Mouse (Mus musculus): ENCODE results near the gene Alg11. TPM values are rescaled to one million over a fixed set of nuclear protein-coding genes. Genes with fewer than 3 reads are reported as not detected.

Gene Alg11
- polyA plus RNA-seq, 1 experiment: 12.8 TPM

DNA sequence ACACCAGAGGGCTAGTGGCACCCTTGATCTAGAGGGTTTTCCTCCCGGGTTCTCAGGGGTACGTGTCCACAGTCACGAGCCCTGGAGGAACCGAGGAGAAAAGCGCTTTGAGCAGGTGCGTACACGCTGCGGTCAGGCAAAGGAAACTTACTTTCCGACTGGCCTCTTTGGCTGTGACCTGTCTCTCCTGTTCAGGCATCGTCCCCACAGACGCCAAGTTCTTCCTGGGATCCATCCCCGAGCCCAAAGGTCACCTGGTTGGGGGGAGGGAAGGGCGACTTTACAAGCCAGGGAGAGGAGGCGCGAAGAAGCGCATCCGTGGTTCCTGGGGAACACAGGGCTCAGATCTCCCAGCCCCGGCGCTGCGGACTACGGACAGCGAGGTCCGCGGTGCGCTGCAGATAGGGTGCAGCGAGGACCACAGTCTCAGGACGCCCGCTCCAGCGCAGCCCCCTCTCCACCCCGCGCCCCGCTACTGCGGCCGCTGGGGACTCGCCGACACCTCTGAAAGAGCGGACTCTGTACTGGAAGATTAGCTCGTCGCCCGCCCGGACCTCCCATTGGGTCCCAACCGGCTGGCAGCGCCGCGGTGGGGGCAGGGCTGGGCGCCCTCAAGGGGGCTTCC lies 588 bp upstream of the Alg11 start, which contains the start of gene Atp7b:
Atp7b (minus strand) TSS at position 485 of the 625 bp plus-strand sequence.
- peak in 1 of 2 experiments; percentile 37 for DNase-seq (ENCODE audit: extremely low spot score in 1 of 2, low spot score in 1 of 2)

DNA sequence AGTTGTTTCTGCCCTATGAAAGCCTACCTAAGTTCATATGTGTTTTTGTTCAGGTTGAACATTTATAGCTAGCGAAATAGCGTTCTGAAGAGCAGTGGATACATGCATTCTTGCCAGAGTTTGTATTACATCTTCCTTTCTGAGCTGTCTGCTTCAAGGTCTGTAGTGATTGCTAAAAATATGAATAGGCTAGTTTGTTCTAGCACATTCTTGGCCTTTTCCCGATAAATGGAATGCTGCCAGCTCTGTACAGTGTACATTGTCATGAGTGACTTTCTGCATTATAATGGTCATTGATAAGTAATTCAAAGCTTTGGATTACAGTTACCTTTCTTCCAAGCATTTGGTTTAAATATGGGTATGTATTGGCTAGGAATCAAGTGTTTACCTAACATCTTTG lies 605 bp downstream of the Alg11 start:
- DNase-seq (ENCODE audit: extremely low spot score in 1 of 2, low spot score in 1 of 2): peak in 1 of 2 experiments; percentile 4

DNA sequence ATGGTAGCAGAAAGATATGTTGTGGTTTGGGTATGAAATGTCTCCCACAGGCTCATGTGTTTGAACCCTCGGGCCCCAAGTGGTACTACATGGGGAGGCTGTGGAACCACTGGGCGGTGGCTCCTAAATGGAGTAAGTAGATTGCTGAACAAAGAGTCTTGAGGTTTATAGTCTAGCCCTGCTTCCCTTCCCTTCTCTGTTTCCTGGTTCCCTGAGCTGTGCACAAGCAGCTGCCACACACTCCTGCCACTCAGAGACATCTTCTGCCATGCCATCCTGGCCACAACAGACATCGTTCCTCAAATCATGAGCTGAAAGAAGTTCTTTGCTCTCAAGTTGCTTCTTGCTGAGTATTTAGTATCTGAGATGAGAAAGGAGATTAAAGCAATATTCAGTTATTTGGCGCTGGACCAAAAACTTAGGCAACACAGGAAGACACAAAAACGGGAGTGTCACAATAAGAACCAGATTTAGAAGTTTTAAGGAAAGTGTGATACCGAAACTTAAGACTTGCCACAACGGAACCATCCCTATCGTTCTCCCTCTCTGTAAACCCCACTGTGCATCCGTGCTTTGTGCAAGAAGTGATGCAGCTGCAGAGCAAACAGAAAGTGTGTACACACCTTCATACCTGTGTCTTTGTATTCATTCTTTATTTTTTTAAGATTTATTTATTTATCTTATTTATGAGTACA lies 18.9 kb downstream of the Alg11 start:
- no peak for DNase-seq (ENCODE audit: extremely low spot score in 1 of 2, low spot score in 1 of 2)

DNA sequence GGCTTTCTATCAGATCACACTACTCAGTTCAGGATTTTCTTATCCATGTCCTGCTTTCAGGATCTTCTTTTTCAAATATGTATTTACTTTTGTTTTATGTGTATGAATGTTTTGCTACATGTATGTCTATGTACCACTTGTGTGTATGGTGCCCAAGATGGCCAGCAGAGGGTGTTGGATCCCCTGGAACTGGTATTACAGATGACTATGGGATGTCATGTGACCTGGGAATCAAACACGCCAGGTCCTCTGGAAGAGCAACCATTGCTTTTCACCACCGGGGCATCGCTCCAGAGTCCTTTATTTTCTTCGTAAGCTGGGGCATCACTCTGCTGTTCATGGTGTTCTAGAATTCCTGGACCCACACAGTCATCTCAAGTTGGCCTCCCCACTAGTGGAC lies 28.7 kb downstream of the Alg11 start:
- DNase-seq (ENCODE audit: extremely low spot score in 1 of 2, low spot score in 1 of 2): no peak

DNA sequence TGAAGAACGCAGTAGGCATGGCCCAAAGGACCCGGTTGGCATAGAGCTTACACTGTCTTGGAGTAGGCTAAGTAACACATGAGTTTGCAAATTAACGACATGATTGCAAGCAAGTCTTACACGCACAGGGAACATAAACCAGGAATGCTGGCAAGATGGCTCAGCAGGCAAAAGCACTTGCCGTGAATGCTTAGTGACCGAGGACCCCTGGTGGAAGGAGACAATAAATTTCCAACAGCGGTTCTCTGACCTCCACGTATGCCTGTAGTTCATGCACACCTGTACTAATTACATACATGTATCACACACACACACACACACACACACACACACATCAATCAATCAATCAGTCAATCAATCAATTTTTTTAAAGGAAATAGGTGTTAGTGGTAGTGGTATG lies 31.0 kb downstream of the Alg11 start:
- DNase-seq (ENCODE audit: extremely low spot score in 1 of 2, low spot score in 1 of 2): no peak

DNA sequence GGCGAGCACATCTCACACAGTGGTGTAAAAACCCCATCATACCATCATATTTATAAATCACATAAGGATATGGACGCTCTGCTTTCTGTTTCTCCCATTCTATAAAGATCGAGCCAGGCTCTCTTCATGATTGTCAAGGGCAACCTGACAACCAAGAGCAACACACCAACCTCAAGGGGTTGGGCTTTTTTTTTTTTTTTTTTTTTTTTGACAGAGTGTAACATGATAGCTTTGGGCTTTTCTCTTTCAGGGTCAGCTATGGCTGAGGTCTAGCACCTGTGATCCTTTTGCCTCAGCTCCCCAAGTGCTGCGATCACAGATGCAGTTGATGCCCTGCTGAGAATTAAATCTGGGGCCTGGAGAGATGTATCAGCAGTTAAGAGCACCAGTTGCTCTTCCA lies 46.5 kb downstream of the Alg11 start:
- DNase-seq (ENCODE audit: extremely low spot score in 1 of 2, low spot score in 1 of 2): no peak

Other genes with a start within 250 kb of the Alg11 start
- gene Defb50, start 237.2 kb upstream of the Alg11 start, polyA plus RNA-seq (2012; rRNA removed): not detected in 2 replicates
- gene Defb2, start 220.8 kb upstream of the Alg11 start, polyA plus RNA-seq (2012; rRNA removed): not detected in 2 replicates
- gene Defb10, start 201.8 kb upstream of the Alg11 start, polyA plus RNA-seq (2012; rRNA removed): not detected in 2 replicates
- not detected in 2 replicates for gene Defb9, start 175.3 kb upstream of the Alg11 start, polyA plus RNA-seq (2012; rRNA removed)
- not detected in 2 replicates for gene Defb11, start 154.3 kb upstream of the Alg11 start, polyA plus RNA-seq (2012; rRNA removed)
- not detected in 2 replicates for gene Defb15, start 128.0 kb upstream of the Alg11 start, polyA plus RNA-seq (2012; rRNA removed)
- not detected in 2 replicates for gene Defb35, start 122.4 kb upstream of the Alg11 start, polyA plus RNA-seq (2012; rRNA removed)
- not detected in 2 replicates for gene Defb13, start 114.0 kb upstream of the Alg11 start, polyA plus RNA-seq (2012; rRNA removed)
- gene Fam90a1a, start 102.0 kb upstream of the Alg11 start, polyA plus RNA-seq (2012; rRNA removed): not detected in 2 replicates
- not detected in 2 replicates for gene Ccdc70, start 90.9 kb upstream of the Alg11 start, polyA plus RNA-seq (2012; rRNA removed)
- 1.5 and 1.9 TPM in 2 replicates for gene Atp7b, start 416 bp upstream of the Alg11 start, polyA plus RNA-seq (2012; rRNA removed)
- gene Nek5, start 64.3 kb downstream of the Alg11 start, polyA plus RNA-seq (2012; rRNA removed): 0.13 and 0.32 TPM in 2 replicates
- gene Nek3, start 105.7 kb downstream of the Alg11 start, polyA plus RNA-seq (2012; rRNA removed): 3.8 and 4.4 TPM in 2 replicates
- gene Ckap2, start 125.1 kb downstream of the Alg11 start, polyA plus RNA-seq (2012; rRNA removed): 1.2 and 1.5 TPM in 2 replicates
- 15.1 and 16.5 TPM in 2 replicates for gene Vps36, start 132.1 kb downstream of the Alg11 start, polyA plus RNA-seq (2012; rRNA removed)
- 5.6 and 5.8 TPM in 2 replicates for gene Thsd1, start 166.6 kb downstream of the Alg11 start, polyA plus RNA-seq (2012; rRNA removed)
- gene Tpte, start 222.7 kb downstream of the Alg11 start, polyA plus RNA-seq (2012; rRNA removed): not detected in 2 replicates